Mouse (Mus musculus): ENCODE data around the gene Map3k13. TPM values are rescaled to one million over a fixed set of nuclear protein-coding genes. Genes with fewer than 3 reads are reported as not detected.

Map3k13 gene
- polyA plus RNA-seq, 1 experiment from 2014 or later = 1.5 TPM

DNA sequence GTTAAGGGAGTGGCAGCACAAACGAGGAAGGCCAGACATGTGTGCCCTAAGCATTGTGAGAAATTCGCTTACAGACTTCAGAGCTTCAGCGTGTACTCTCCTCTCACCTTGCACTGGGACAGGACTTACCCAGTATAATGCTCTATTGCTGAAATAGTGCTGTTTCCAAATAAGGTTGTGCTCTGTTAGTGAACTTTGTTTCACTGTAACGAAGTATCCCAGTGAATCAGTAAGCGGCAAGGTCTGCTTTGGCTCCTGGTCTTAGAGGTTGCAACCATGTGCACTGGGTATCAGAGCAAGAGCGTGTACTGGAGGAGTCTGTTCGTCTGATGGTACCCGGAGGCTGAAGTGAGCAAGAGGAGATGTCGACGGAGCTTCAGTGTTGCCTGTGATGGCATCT lies 39.8 kb downstream of the Map3k13 start:
- Histone ChIP-seq H3K4me1 (peaks cover 7% of the 10 kb centered on the region), H3K36me3 (no peaks in the 10 kb centered on the region), H3K9ac (no peak overlapping the region), H3K27me3 (no peaks in the 10 kb centered on the region), H3K27ac (no peak overlapping the region), H3K4me3 (no peak overlapping the region), H3K4me2 (replicated peaks) (no peak overlapping the region), H3K9me3 (no peaks in the 10 kb centered on the region)
- 82% methylated on average over 10 of the region's 10 CpGs for WGBS
- ATAC-seq (ENCODE audit: insufficient number of reproducible peaks, insufficient read depth, low FRiP score, low TSS enrichment) = no peak

DNA sequence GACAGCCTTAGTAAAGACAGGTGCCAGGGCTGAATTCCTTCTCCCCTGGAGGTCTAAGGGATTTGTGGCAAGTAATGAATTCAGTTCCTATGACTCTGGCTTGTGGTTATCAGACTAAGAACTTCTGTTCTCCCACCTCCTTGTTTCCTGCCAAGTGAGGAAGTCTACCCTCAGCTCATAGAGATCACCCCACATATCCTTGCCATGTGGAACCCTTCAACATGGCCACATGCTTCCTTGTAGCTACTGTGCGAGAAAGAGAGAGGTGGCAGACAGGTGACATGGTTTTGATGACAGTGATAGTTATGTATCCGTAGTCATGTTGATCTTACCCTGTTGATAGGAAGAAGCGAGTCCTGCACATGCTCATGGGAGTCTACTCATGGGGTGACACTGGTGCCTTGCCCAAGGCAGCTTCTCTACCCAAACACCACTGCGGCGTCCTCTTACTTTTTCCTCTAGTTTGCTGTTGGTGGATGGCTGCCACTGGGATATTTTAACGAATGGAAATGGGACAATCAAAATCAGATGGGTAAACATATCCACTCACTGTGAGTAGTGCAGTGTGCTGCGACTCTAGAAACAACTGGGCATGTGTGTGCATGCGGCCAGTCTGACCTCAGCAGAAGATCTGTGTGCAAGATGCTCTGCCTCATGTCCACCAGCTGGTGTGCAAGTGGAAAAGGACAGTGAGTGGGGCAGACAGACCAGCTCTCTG lies 40.9 kb downstream of the Map3k13 start:
- no peak overlapping the region for H3K27ac ChIP-seq
- no peaks in the 10 kb centered on the region for H3K36me3 ChIP-seq
- H3K4me1 ChIP-seq = peaks cover 7% of the 10 kb centered on the region
- ATAC-seq (ENCODE audit: insufficient number of reproducible peaks, insufficient read depth, low FRiP score, low TSS enrichment) = no peak
- no peaks in the 10 kb centered on the region for H3K9me3 ChIP-seq
- no peak overlapping the region for H3K4me3 ChIP-seq
- no peak overlapping the region for H3K9ac ChIP-seq
- no peak overlapping the region for H3K4me2 ChIP-seq (replicated peaks)
- WGBS = 58% methylated on average over 8 of the region's 8 CpGs
- H3K27me3 ChIP-seq = no peaks in the 10 kb centered on the region

GRCm38 (mm10) chr16:21835584-21835931 lies 41.4 kb downstream of the Map3k13 start:
- H3K27me3 ChIP-seq = no peaks in the 10 kb centered on the region
- no peaks in the 10 kb centered on the region for H3K9me3 ChIP-seq
- H3K36me3 ChIP-seq = no peaks in the 10 kb centered on the region
- H3K4me2 ChIP-seq (replicated peaks) = no peak overlapping the region
- no peak overlapping the region for H3K4me3 ChIP-seq
- H3K9ac ChIP-seq = no peak overlapping the region
- ATAC-seq (ENCODE audit: insufficient number of reproducible peaks, insufficient read depth, low FRiP score, low TSS enrichment) = no peak
- H3K4me1 ChIP-seq = peaks cover 7% of the 10 kb centered on the region
- no peak overlapping the region for H3K27ac ChIP-seq
- 15% methylated on average over 7 of the region's 7 CpGs for WGBS

DNA sequence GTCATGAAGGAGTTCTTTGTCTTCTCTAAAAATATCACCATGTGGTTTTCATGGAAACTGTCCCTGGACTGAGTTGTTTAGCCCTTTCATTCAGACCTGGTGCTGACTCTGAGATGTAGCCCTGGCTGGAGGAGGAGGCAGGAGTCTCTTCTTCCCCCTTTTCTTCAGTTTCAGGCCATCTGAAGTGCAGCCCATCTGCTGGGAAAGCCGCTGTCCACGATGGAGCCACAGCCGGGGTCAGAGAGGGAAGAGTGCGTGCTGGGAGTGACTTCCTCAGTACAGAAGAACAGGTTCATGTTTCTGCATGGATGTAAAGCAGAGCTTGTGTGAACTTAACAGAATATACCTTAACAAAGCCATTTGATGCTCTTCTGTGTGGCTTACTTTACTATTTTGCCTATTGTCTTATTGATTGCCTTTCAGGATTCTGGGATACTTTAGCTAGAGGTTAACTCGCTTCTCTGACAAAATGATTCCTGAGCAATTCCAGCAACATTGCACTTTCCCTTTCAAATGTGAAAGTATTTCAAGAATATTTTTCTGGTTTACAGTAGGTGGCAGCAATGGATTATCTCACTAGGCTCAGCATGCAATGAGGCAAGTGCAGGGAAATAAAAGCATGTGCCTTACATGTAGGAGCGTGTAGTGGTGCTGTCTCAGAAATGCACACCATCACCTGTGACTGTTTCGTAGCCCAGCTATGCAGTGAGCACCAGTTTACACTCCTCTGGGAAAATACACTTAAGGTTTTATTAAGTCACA lies 42.3 kb downstream of the Map3k13 start:
- Histone ChIP-seq H3K4me2 (replicated peaks) (no peak overlapping the region), H3K27me3 (no peaks in the 10 kb centered on the region), H3K4me3 (no peak overlapping the region), H3K36me3 (no peaks in the 10 kb centered on the region), H3K9me3 (no peaks in the 10 kb centered on the region), H3K9ac (no peak overlapping the region), H3K27ac (0 out of 2 replicates have a peak overlapping the region, but pooled peaks have one; percentile 0), H3K4me1 (peaks cover 7% of the 10 kb centered on the region)
- 36% methylated on average over 7 of the region's 7 CpGs for WGBS
- 0 out of 2 replicates have a peak, but pooled peaks have one; percentile 56 for ATAC-seq (ENCODE audit: insufficient number of reproducible peaks, insufficient read depth, low FRiP score, low TSS enrichment)

GRCm38 (mm10) chr16:21837694-21838093 lies 43.5 kb downstream of the Map3k13 start:
- H3K9me3 ChIP-seq = no peaks in the 10 kb centered on the region
- no peak for ATAC-seq (ENCODE audit: insufficient number of reproducible peaks, insufficient read depth, low FRiP score, low TSS enrichment)
- H3K27ac ChIP-seq = no peak overlapping the region
- H3K27me3 ChIP-seq = no peaks in the 10 kb centered on the region
- no peak overlapping the region for H3K9ac ChIP-seq
- H3K4me3 ChIP-seq = no peak overlapping the region
- WGBS = 89% methylated on average over 6 of the region's 6 CpGs
- no peak overlapping the region for H3K4me2 ChIP-seq (replicated peaks)
- peaks cover 7% of the 10 kb centered on the region for H3K4me1 ChIP-seq
- no peaks in the 10 kb centered on the region for H3K36me3 ChIP-seq

- 0 out of 2 replicates have a peak, but pooled peaks cover 4% of the 10 kb centered on the region for H3K4me1 ChIP-seq
- peak overlapping the region; percentile 78 for H3K27ac ChIP-seq
- H3K9me3 ChIP-seq = no peaks in the 10 kb centered on the region
- peak overlapping the region; percentile 55 for H3K9ac ChIP-seq
- H3K4me2 ChIP-seq (replicated peaks) = peak overlapping the region; percentile 60
- no peaks in the 10 kb centered on the region for H3K36me3 ChIP-seq
- peak; percentile 100 for ATAC-seq (ENCODE audit: insufficient number of reproducible peaks, insufficient read depth, low FRiP score, low TSS enrichment)
- whole genome bisulfite sequencing = under 1% methylated on average over 16 of the region's 16 CpGs
- H3K4me3 ChIP-seq = peak overlapping the region; percentile 44
- no peaks in the 10 kb centered on the region for H3K27me3 ChIP-seq
Observed at GRCm38 (mm10) chr16:21845800-21846671, 51.9 kb downstream of the Map3k13 start.

- H3K4me2 ChIP-seq (replicated peaks) = no peak overlapping the region
- 76% methylated on average over 3 of the region's 3 CpGs for WGBS
- H3K4me1 ChIP-seq = peaks cover 8% of the 10 kb centered on the region; the same call in 1 of the 2 replicates
- no peak overlapping the region for H3K9ac ChIP-seq
- H3K36me3 ChIP-seq = no peaks in the 10 kb centered on the region
- H3K27me3 ChIP-seq = no peaks in the 10 kb centered on the region
- H3K4me3 ChIP-seq = no peak overlapping the region
- ATAC-seq (ENCODE audit: insufficient number of reproducible peaks, insufficient read depth, low FRiP score, low TSS enrichment) = no peak
- H3K9me3 ChIP-seq = no peaks in the 10 kb centered on the region
- no peak overlapping the region for H3K27ac ChIP-seq
Observed at GRCm38 (mm10) chr16:21848444-21848843, 54.3 kb downstream of the Map3k13 start.

- Histone ChIP-seq H3K27ac (no peak overlapping the region), H3K27me3 (no peaks in the 10 kb centered on the region), H3K4me1 (peaks cover 9% of the 10 kb centered on the region; the same call in 1 of the 2 replicates), H3K9ac (no peak overlapping the region), H3K9me3 (no peaks in the 10 kb centered on the region), H3K4me3 (no peak overlapping the region), H3K36me3 (no peaks in the 10 kb centered on the region), H3K4me2 (replicated peaks) (no peak overlapping the region)
- 84% methylated on average over 4 of the region's 4 CpGs for WGBS
- no peak for ATAC-seq (ENCODE audit: insufficient number of reproducible peaks, insufficient read depth, low FRiP score, low TSS enrichment)
Observed at GRCm38 (mm10) chr16:21848847-21849246, 54.7 kb downstream of the Map3k13 start.

GRCm38 (mm10) chr16:21852374-21852773 lies 58.2 kb downstream of the Map3k13 start:
- Histone ChIP-seq H3K4me1 (peaks cover 5% of the 10 kb centered on the region; the same call in 1 of the 2 replicates), H3K4me3 (no peak overlapping the region), H3K9ac (no peak overlapping the region), H3K9me3 (no peaks in the 10 kb centered on the region), H3K36me3 (no peaks in the 10 kb centered on the region), H3K27ac (no peak overlapping the region), H3K27me3 (no peaks in the 10 kb centered on the region), H3K4me2 (replicated peaks) (no peak overlapping the region)
- no peak for ATAC-seq (ENCODE audit: insufficient number of reproducible peaks, insufficient read depth, low FRiP score, low TSS enrichment)
- WGBS = 85% methylated on average over 7 of the region's 7 CpGs

GRCm38 (mm10) chr16:21853446-21853941 lies 59.3 kb downstream of the Map3k13 start:
- 0 out of 2 replicates have a peak, but pooled peaks have one; percentile 60 for ATAC-seq (ENCODE audit: insufficient number of reproducible peaks, insufficient read depth, low FRiP score, low TSS enrichment)
- Histone ChIP-seq H3K4me1 (peaks cover 5% of the 10 kb centered on the region; the same call in 1 of the 2 replicates), H3K27ac (peak overlapping the region; percentile 26; the same call in 1 of the 2 replicates), H3K4me3 (no peak overlapping the region), H3K4me2 (replicated peaks) (no peak overlapping the region), H3K9ac (no peak overlapping the region), H3K36me3 (no peaks in the 10 kb centered on the region), H3K9me3 (no peaks in the 10 kb centered on the region), H3K27me3 (no peaks in the 10 kb centered on the region)
- 47% methylated on average over 7 of the region's 7 CpGs for WGBS

- no peak overlapping the region for H3K4me2 ChIP-seq (replicated peaks)
- no peaks in the 10 kb centered on the region for H3K36me3 ChIP-seq
- no peak for ATAC-seq (ENCODE audit: insufficient number of reproducible peaks, insufficient read depth, low FRiP score, low TSS enrichment)
- peaks cover 5% of the 10 kb centered on the region; the same call in 1 of the 2 replicates for H3K4me1 ChIP-seq
- no peaks in the 10 kb centered on the region for H3K9me3 ChIP-seq
- H3K4me3 ChIP-seq = no peak overlapping the region
- H3K27ac ChIP-seq = no peak overlapping the region
- no peaks in the 10 kb centered on the region for H3K27me3 ChIP-seq
- no peak overlapping the region for H3K9ac ChIP-seq
- 86% methylated on average over 5 of the region's 5 CpGs for WGBS
Observed at GRCm38 (mm10) chr16:21854589-21855284, 60.6 kb downstream of the Map3k13 start.
